Mouse (Mus musculus): ENCODE results near the gene Dab2ip. TPM values are rescaled to one million over a fixed set of nuclear protein-coding genes. Genes with fewer than 3 reads are reported as not detected.

The Dab2ip gene
- polyA plus RNA-seq, 1 experiment = 9.8 TPM

DNA sequence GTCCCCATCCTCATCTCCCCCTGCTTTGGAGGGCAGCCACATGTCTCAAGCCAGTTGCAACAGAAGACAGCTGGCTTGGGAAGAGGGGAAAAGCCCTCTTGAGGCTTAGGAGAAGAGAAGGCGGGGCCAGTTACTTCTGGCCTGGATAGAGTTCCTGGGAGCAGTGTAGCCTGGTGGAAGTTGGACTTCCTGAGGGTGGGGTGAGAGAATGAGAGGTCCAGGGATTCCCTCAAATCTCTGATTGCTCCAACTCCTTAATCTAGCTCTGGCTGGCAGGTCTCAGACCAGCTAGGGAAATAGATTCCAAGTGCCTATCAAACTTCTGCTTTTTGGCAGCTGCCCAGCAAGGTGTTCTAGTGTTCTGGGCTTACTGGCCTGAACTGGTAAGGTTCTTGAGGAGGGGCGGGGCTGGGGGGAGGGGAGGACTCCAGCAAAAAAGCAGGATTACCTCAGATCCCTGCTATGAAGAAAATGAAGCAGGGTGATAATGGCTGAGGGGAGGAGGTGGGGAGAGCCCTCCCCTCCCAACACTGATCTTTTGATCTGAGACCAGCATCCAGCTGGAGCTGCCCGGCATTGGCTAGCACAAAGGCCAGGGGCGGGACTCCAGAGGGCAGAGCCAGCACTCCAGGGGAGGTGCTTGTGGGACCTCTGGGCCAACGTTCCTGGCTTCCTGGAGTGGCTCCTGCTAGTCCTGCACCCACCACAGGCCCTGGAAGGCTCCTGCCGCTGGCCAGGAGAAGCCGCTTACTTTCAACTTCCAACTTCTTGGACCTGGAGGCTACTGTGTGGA lies 133.4 kb downstream of the Dab2ip start:
- 56% methylated on average over 7 of the region's 7 CpGs for WGBS
- no peak overlapping the region for H3K27ac ChIP-seq (ENCODE audit: control insufficient read depth, insufficient read depth, low read depth, low read length, poor library complexity)
- no peak overlapping the region for H3K4me3 ChIP-seq (replicated peaks; ENCODE audit: control insufficient read depth, low read depth, low read length)
- H3K4me1 ChIP-seq (ENCODE audit: control insufficient read depth, insufficient read depth, low read length) = peaks cover 2% of the 10 kb centered on the region; the same call in 1 of the 2 replicates
- TF ChIP-seq POLR2A (IDR thresholded peaks at IDR 0.05; ENCODE audit: borderline replicate concordance, control insufficient read depth, low read depth, low read length) = no peak
- TF ChIP-seq CTCF (IDR thresholded peaks at IDR 0.05; ENCODE audit: control insufficient read depth, insufficient read depth, low read length) = no peak

DNA sequence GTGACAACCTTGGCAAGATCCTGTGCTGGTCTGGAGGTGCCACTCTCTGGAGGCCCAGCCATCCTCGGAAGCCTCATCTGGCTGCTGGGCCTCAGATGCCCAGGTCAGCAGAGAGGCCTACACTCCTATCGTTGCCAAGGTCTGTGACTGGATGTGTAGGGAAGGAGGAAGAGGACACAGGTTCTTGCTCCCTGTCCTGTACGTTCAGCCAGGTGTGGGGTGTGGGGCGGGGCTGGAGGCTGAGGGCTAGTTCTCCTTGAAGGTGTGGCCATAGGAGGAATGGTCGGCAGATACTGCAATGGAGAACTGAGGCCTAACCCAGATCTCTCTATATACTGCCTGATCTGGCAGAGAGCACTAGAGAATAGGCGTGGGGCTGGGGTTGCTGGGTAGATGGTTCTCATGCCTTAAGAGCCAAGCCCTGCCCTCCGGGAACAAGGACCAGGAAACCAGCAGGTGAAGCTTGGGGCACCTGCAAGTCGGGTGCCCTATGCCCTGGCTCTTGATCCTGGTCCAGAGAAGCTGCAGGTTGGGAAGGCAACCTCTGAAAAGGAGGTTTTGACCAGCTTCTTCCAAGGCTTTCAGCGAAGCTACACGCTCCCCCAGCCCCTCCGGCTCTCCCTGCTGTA lies 134.3 kb downstream of the Dab2ip start:
- 85% methylated on average over 11 of the region's 11 CpGs for WGBS
- no peak for TF ChIP-seq POLR2A (IDR thresholded peaks at IDR 0.05; ENCODE audit: borderline replicate concordance, control insufficient read depth, low read depth, low read length)
- TF ChIP-seq CTCF (IDR thresholded peaks at IDR 0.05; ENCODE audit: control insufficient read depth, insufficient read depth, low read length) = no peak
- H3K4me1 ChIP-seq (ENCODE audit: control insufficient read depth, insufficient read depth, low read length) = peaks cover 2% of the 10 kb centered on the region; the same call in 1 of the 2 replicates
- H3K27ac ChIP-seq (ENCODE audit: control insufficient read depth, insufficient read depth, low read depth, low read length, poor library complexity) = no peak overlapping the region
- no peak overlapping the region for H3K4me3 ChIP-seq (replicated peaks; ENCODE audit: control insufficient read depth, low read depth, low read length)

DNA sequence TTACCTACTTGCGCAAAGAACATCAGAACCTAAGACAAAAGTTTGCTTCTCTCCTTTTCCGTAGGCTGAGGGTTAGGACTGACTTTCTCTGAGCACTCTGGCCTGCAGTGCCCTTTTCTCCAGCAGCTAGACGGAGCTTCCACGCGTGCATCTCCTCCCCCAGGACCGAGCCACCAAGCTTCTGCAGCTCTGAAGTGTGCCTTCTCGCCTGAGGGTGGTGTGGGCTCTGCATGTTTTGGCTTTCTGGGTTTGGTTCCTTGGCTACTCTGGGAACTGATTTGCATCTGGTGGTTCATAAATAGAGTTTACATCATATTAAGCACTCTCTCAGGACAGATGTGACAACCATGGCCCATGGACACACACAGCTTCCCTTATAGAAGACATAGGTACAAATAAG lies 135.0 kb downstream of the Dab2ip start:
- WGBS = 84% methylated on average over 7 of the region's 7 CpGs
- no peak for TF ChIP-seq CTCF (IDR thresholded peaks at IDR 0.05; ENCODE audit: control insufficient read depth, insufficient read depth, low read length)
- no peak for TF ChIP-seq POLR2A (IDR thresholded peaks at IDR 0.05; ENCODE audit: borderline replicate concordance, control insufficient read depth, low read depth, low read length)
- no peak overlapping the region for H3K4me3 ChIP-seq (replicated peaks; ENCODE audit: control insufficient read depth, low read depth, low read length)
- peaks cover 2% of the 10 kb centered on the region; the same call in 1 of the 2 replicates for H3K4me1 ChIP-seq (ENCODE audit: control insufficient read depth, insufficient read depth, low read length)
- no peak overlapping the region for H3K27ac ChIP-seq (ENCODE audit: control insufficient read depth, insufficient read depth, low read depth, low read length, poor library complexity)

DNA sequence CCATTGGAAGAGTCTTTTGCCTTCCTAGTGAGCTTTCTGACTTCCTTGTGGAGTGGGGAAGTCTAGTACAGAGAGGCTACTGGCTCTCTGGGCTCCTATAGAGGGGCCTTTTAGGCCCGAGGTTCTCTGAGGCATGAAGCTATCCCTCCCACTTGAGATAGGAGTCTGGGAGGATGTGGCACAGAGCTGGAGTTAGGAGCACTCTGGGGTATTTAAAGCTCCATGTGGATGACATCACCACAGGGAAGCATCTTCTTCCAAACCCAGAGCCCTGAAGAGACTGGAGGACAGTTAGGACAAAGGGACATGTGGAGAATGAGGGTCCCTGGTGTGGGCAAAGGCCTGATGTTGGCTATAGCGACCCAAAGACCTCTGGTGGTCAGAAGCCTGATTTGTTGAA lies 136.0 kb downstream of the Dab2ip start:
- 60% methylated on average over 2 of the region's 2 CpGs for WGBS
- Histone ChIP-seq H3K4me1 (ENCODE audit: control insufficient read depth, insufficient read depth, low read length) (peaks cover 2% of the 10 kb centered on the region; the same call in 1 of the 2 replicates), H3K27ac (ENCODE audit: control insufficient read depth, insufficient read depth, low read depth, low read length, poor library complexity) (no peak overlapping the region), H3K4me3 (replicated peaks; ENCODE audit: control insufficient read depth, low read depth, low read length) (no peak overlapping the region)
- TF ChIP-seq POLR2A (IDR thresholded peaks at IDR 0.05; ENCODE audit: borderline replicate concordance, control insufficient read depth, low read depth, low read length) (no peak), CTCF (IDR thresholded peaks at IDR 0.05; ENCODE audit: control insufficient read depth, insufficient read depth, low read length) (no peak)

DNA sequence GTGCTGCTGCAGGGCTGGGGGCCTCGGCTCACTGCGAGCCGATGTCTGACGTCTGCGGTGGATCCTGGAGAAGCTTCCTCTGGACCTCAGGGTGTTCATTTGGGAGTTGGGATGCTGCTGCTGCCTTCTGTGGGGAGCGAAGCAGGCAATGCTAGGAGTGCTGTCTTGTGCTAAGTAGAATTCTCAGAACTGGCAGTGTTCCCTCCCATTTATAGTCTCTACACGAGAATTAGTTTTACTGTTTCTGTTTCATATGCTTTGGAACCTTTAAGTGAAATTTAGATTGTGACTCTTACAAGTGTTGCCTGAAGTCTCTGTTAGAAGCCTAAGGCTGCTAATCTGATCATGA lies 138.1 kb downstream of the Dab2ip start:
- WGBS = 73% methylated on average over 7 of the region's 7 CpGs
- H3K4me1 ChIP-seq (ENCODE audit: control insufficient read depth, insufficient read depth, low read length) = no peaks in the 10 kb centered on the region
- no peak for TF ChIP-seq CTCF (IDR thresholded peaks at IDR 0.05; ENCODE audit: control insufficient read depth, insufficient read depth, low read length)
- no peak for TF ChIP-seq POLR2A (IDR thresholded peaks at IDR 0.05; ENCODE audit: borderline replicate concordance, control insufficient read depth, low read depth, low read length)
- no peak overlapping the region for H3K27ac ChIP-seq (ENCODE audit: control insufficient read depth, insufficient read depth, low read depth, low read length, poor library complexity)
- no peak overlapping the region for H3K4me3 ChIP-seq (replicated peaks; ENCODE audit: control insufficient read depth, low read depth, low read length)

DNA sequence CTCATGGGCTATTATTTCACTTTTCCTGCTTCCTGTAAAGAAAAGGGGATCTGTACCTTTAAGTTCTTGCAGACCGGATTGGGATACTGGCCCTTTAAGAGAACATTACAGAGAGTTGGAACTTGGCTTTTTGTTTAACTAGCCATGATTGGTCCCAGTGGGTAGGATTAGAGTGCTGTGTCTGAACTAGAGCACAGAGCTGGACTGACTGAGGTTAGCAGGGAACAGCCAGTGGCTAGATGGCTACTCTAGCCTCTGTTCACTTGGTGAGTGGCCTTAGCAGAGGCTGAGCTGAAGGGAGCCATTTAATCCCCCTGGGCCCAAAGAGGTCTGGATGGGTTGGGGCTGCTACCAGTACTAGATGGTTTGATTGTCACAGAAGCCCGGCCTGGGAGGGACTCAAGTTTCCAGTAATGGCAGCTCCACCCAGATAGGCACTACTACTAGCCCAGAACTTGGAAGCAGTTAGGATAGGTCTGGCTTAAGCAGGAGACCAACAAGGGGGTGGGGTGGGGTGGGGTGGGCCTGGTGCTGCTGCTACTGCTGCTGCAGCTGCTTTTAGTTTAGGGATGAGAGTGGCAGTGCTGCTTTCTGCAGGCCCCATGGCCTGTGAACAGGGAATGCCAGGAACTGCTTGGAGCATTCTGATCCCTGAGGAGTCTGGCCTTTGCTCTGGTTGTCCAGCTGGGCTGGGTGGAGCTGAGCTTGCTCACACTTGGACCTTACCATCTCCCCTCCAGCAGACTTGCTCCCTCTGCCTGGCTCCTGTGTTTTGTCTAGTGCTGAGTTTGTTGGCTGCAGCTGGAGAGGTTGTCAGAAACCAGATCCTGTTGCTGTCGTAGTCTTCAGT lies 138.7 kb downstream of the Dab2ip start:
- TF ChIP-seq CTCF (IDR thresholded peaks at IDR 0.05; ENCODE audit: control insufficient read depth, insufficient read depth, low read length) (no peak), POLR2A (IDR thresholded peaks at IDR 0.05; ENCODE audit: borderline replicate concordance, control insufficient read depth, low read depth, low read length) (no peak)
- no peaks in the 10 kb centered on the region for H3K4me1 ChIP-seq (ENCODE audit: control insufficient read depth, insufficient read depth, low read length)
- no peak overlapping the region for H3K4me3 ChIP-seq (replicated peaks; ENCODE audit: control insufficient read depth, low read depth, low read length)
- H3K27ac ChIP-seq (ENCODE audit: control insufficient read depth, insufficient read depth, low read depth, low read length, poor library complexity) = no peak overlapping the region
- WGBS = 62% methylated on average over 3 of the region's 3 CpGs

DNA sequence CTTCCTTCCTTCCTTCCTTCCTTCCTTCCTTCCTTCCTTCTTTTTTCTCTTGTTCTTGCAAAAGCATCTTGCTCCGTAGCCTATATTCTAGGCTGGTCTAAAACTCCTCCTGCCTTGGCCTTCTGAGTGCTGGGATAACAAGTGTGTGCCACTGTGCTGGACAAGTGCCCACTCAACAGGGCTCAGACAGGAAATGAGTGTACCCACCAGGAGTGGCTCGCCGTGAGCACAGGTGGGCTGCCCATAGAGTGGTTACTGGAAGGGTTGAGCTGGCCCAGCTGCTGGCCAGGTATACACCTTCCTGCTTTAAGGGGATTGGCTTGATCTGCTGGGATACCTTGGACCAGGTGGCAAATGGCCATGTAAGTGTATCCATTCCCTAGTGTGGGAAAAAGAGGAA lies 139.7 kb downstream of the Dab2ip start:
- H3K27ac ChIP-seq (ENCODE audit: control insufficient read depth, insufficient read depth, low read depth, low read length, poor library complexity) = no peak overlapping the region
- no peak overlapping the region for H3K4me3 ChIP-seq (replicated peaks; ENCODE audit: control insufficient read depth, low read depth, low read length)
- TF ChIP-seq CTCF (IDR thresholded peaks at IDR 0.05; ENCODE audit: control insufficient read depth, insufficient read depth, low read length) (no peak), POLR2A (IDR thresholded peaks at IDR 0.05; ENCODE audit: borderline replicate concordance, control insufficient read depth, low read depth, low read length) (no peak)
- H3K4me1 ChIP-seq (ENCODE audit: control insufficient read depth, insufficient read depth, low read length) = no peaks in the 10 kb centered on the region
- WGBS = 49% methylated on average over 3 of the region's 3 CpGs

DNA sequence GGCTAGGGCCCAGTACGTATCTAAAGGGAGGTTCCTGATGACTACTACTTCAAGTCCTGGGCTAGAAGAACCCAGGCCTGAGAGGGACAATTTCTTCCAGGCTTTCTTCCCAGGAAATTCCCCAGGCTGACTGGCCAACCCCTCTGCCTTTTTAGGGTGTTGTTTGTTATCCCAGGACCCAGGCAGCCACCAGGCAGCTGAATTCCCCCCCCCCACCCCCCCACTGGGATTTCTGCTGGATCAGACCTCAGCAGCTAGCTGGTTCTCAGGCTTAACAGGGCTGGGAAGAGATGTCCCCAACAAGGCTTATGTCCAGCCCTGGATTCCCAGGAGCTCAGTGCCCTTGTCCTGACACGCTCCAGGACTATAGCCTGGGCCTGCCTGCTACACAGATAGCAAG lies 142.9 kb downstream of the Dab2ip start:
- TF ChIP-seq POLR2A (IDR thresholded peaks at IDR 0.05; ENCODE audit: borderline replicate concordance, control insufficient read depth, low read depth, low read length) = no peak
- TF ChIP-seq CTCF (IDR thresholded peaks at IDR 0.05; ENCODE audit: control insufficient read depth, insufficient read depth, low read length) = no peak
- Histone ChIP-seq H3K4me3 (replicated peaks; ENCODE audit: control insufficient read depth, low read depth, low read length) (no peak overlapping the region), H3K27ac (ENCODE audit: control insufficient read depth, insufficient read depth, low read depth, low read length, poor library complexity) (no peak overlapping the region), H3K4me1 (ENCODE audit: control insufficient read depth, insufficient read depth, low read length) (no peaks in the 10 kb centered on the region)
- 81% methylated on average over 2 of the region's 2 CpGs for WGBS
